Mouse (Mus musculus): ENCODE measurements around the gene Sh3bgrl2.

DNA sequence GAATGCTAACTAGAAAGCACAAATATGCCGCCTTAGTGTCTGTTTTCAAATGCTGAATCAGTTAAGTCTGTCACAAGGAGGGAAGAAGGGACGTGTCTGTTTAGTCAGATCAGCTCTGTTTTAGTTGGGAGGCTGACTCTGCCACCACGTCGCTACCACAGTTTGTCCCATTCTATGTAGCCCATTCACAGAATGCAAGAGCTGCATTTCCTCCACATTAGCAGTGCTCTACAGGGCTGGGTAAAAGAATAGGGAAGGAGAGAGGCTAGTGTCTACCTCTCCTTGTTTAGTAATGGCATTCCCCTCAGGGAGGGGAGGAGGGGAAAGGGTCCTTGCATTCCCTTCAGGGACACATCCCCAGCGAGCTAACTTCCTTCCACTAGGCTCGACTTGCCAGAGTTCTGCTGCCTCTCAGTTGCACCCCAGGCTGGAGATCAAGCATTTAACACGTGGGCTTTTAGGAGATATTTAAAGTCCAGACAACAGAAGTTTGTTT is 68.5 kb downstream of the Sh3bgrl2 start:
- TF ChIP-seq GATA1 (IDR thresholded peaks at IDR 0.05; ENCODE audit: low read depth, low read length) (no peak), POLR2A (IDR thresholded peaks at IDR 0.05; ENCODE audit: control insufficient read depth in 1 of 2, insufficient read depth in 1 of 2, low read depth in 1 of 2, low read length in 2 of 2, poor library complexity in 1 of 2) (no peak), EP300 (IDR thresholded peaks at IDR 0.05; ENCODE audit: low read depth in 1 of 2, low read length in 2 of 2) (no peak), CHD2 (IDR thresholded peaks at IDR 0.05; ENCODE audit: low read length) (no peak), CTCF (IDR thresholded peaks at IDR 0.05 in 2 of 3, conservative IDR thresholded peaks at IDR 0.05 in 1 of 3; ENCODE audit: control insufficient read depth in 1 of 3, insufficient read depth in 1 of 3, low read depth in 2 of 3, low read length in 3 of 3, poor library complexity in 1 of 3, severe bottlenecking in 1 of 3) (no peak), CHD1 (IDR thresholded peaks at IDR 0.05; ENCODE audit: low read depth, low read length) (no peak), MAZ (IDR thresholded peaks at IDR 0.05; ENCODE audit: low read depth, low read length) (no peak), TAL1 (IDR thresholded peaks at IDR 0.05; ENCODE audit: low read length) (no peak)

All from MEL (cell line).